Mouse (Mus musculus) large intestine, adult 2 months (tissue): ENCODE data around the gene Tex14. TPM values are rescaled to one million over a fixed set of nuclear protein-coding genes. Genes with fewer than 3 reads are reported as not detected.

Experiments used
- polyA plus RNA-seq: library from polyadenylated mRNA; depleted of rRNA; stranded (reverse); fragments of >200 nt; gene quantifications from 2 replicates; pipeline ENCODE4 v1.2.3, GENCODE M21; 2012; rRNA removed

Tex14 gene
- polyA plus RNA-seq, 1 experiment: 0.12 TPM

Other genes starting within 250 kb of the Tex14 start
- 0.69 and 1.1 TPM in 2 replicates for gene Ppm1e, start 46.0 kb upstream of the Tex14 start, polyA plus RNA-seq
- gene Rad51c, start 111 bp upstream of the Tex14 start, polyA plus RNA-seq: 0.73 and 0.85 TPM in 2 replicates
- gene Gm11492, start 161.6 kb downstream of the Tex14 start, polyA plus RNA-seq: not detected in 2 replicates
- 20.2 and 28.8 TPM in 2 replicates for gene Sept4, start 163.8 kb downstream of the Tex14 start, polyA plus RNA-seq
- gene Mtmr4, start 187.1 kb downstream of the Tex14 start, polyA plus RNA-seq: 22.4 and 61.6 TPM in 2 replicates
- 0.04 and 0.19 TPM in 2 replicates for gene Hsf5, start 212.1 kb downstream of the Tex14 start, polyA plus RNA-seq